Mouse (Mus musculus) hindbrain, embryonic 11.5 days (tissue): Measurements from ENCODE around the gene Fzd1. TPM values are rescaled to one million over a fixed set of nuclear protein-coding genes. Genes with fewer than 3 reads are reported as not detected.
A peak's percentile ranks its signal among the peaks of the same experiment; 100 is the strongest.

ENCODE experiments used
- ATAC-seq: fragments of 200-750 bp; cut with Nextera tagmentation; 2 replicates; pipeline ENCODE4 v1.8.0; 2017; ENCODE audit warnings: mild to moderate bottlenecking, moderate TSS enrichment, moderate library complexity; ENCODE audit not compliant: low FRiP score
- DNase-seq: peaks from one replicate; pipeline ENCODE4 v3.0.0-alpha.2; 2015; ENCODE audit warnings: low spot score
- H3K27ac ChIP-seq: fragments of 300-500 bp; sonication (generic); 2 replicates; pipeline ENCODE4 v1.5.1; 2014; ENCODE audit warnings: mild to moderate bottlenecking, low read depth, low read length
- H3K27me3 ChIP-seq: fragments of 300-500 bp; sonication (generic); 2 replicates; pipeline ENCODE4 v1.6.1; 2014; ENCODE audit warnings: mild to moderate bottlenecking, low read length, moderate library complexity, mixed read lengths; ENCODE audit not compliant: control insufficient read depth, insufficient read depth
- H3K36me3 ChIP-seq: fragments of 300-500 bp; sonication (generic); 2 replicates; pipeline ENCODE4 v1.6.1; 2014; ENCODE audit warnings: mild to moderate bottlenecking, low read length, moderate library complexity, mixed read lengths; ENCODE audit not compliant: control insufficient read depth, insufficient read depth
- H3K4me1 ChIP-seq: fragments of 300-500 bp; sonication (generic); replicated peaks from 2 replicates; pipeline ENCODE4 v1.6.1; 2014; ENCODE audit warnings: low read length, mixed read lengths; ENCODE audit not compliant: control insufficient read depth, insufficient read depth
- H3K4me2 ChIP-seq: fragments of 300-500 bp; sonication (generic); replicated peaks from 2 replicates; pipeline ENCODE4 v1.6.1; 2014; ENCODE audit warnings: mild to moderate bottlenecking, low read depth, low read length
- H3K4me3 ChIP-seq: fragments of 300-500 bp; sonication (generic); 2 replicates; pipeline ENCODE4 v1.5.1; 2014; ENCODE audit warnings: low read depth, low read length
- H3K9ac ChIP-seq: fragments of 300-500 bp; sonication (generic); 2 replicates; pipeline ENCODE4 v1.6.1; 2014; ENCODE audit warnings: low read depth, low read length
- H3K9me3 ChIP-seq: fragments of 300-500 bp; sonication (generic); 2 replicates; pipeline ENCODE4 v1.6.1; 2016; ENCODE audit warnings: low read length; ENCODE audit not compliant: control insufficient read depth
- WGBS: fragments of 180-500 bp; shearing (Covaris S2); extraction: QIAGEN DNeasy Blood & Tissue Kit; methylation state at CpG from one replicate; pipeline ENCODE4 v1.1.7; 2014; 5-methylcytosine and 5-hydroxymethylcytosine counted together
- polyA plus RNA-seq: library from polyadenylated mRNA; unstranded; fragments of >200 nt; fragmentation: Nextera tagmentation; extraction: Ambion mirVana; gene quantifications from 2 replicates; pipeline ENCODE4 v1.2.1, GENCODE M21; 2014

Gene Fzd1
- polyA plus RNA-seq, 1 experiment from 2014 or later: 11.7 TPM

- Histone ChIP-seq H3K27ac (no peak overlapping the region), H3K36me3 (no peaks in the 10 kb centered on the region), H3K9me3 (no peaks in the 10 kb centered on the region), H3K4me1 (no peaks in the 10 kb centered on the region; the same call in 1 of the 2 replicates), H3K9ac (no peak overlapping the region), H3K4me3 (no peak overlapping the region), H3K4me2 (no peak overlapping the region), H3K27me3 (no peaks in the 10 kb centered on the region)
- DNase-seq (no peak), ATAC-seq (no peak)
- WGBS: 81% methylated on average over 3 of the region's 3 CpGs
Measured at GRCm38 (mm10) chr5:4778274-4778673, 20.4 kb upstream of the Fzd1 start.

GRCm38 (mm10) chr5:4776495-4776894, 18.7 kb upstream of the Fzd1 start:
- Histone ChIP-seq H3K4me2 (no peak overlapping the region), H3K36me3 (no peaks in the 10 kb centered on the region), H3K4me1 (no peaks in the 10 kb centered on the region; the same call in 1 of the 2 replicates), H3K27me3 (no peaks in the 10 kb centered on the region), H3K9me3 (no peaks in the 10 kb centered on the region), H3K4me3 (no peak overlapping the region), H3K27ac (no peak overlapping the region), H3K9ac (no peak overlapping the region)
- ATAC-seq: no peak
- no peak for DNase-seq
- WGBS: 54% methylated on average over 2 of the region's 2 CpGs

- no peaks in the 10 kb centered on the region for H3K27me3 ChIP-seq
- ATAC-seq: no peak
- no peak overlapping the region for H3K4me2 ChIP-seq
- H3K4me1 ChIP-seq: no peaks in the 10 kb centered on the region; the same call in 1 of the 2 replicates
- H3K9ac ChIP-seq: no peak overlapping the region
- H3K27ac ChIP-seq: no peak overlapping the region
- H3K4me3 ChIP-seq: no peak overlapping the region
- DNase-seq: peak; percentile 20
- H3K9me3 ChIP-seq: no peaks in the 10 kb centered on the region
- WGBS: 30% methylated on average over 9 of the region's 9 CpGs
- no peaks in the 10 kb centered on the region for H3K36me3 ChIP-seq
Measured at GRCm38 (mm10) chr5:4773090-4773772, 15.4 kb upstream of the Fzd1 start.

GRCm38 (mm10) chr5:4770609-4771008, 12.8 kb upstream of the Fzd1 start:
- no peaks in the 10 kb centered on the region for H3K27me3 ChIP-seq
- H3K27ac ChIP-seq: no peak overlapping the region
- H3K4me2 ChIP-seq: no peak overlapping the region
- H3K9me3 ChIP-seq: no peaks in the 10 kb centered on the region
- no peak for ATAC-seq
- H3K36me3 ChIP-seq: no peaks in the 10 kb centered on the region
- H3K4me3 ChIP-seq: no peak overlapping the region
- H3K4me1 ChIP-seq: no peaks in the 10 kb centered on the region; the same call in 1 of the 2 replicates
- H3K9ac ChIP-seq: no peak overlapping the region
- no peak for DNase-seq
- 75% methylated on average over 1 of the region's 1 CpGs for WGBS

- no peak overlapping the region for H3K9ac ChIP-seq
- H3K36me3 ChIP-seq: no peaks in the 10 kb centered on the region
- DNase-seq: no peak
- WGBS: 79% methylated on average over 2 of the region's 2 CpGs
- H3K9me3 ChIP-seq: no peaks in the 10 kb centered on the region
- no peak overlapping the region for H3K27ac ChIP-seq
- ATAC-seq: no peak
- no peaks in the 10 kb centered on the region for H3K27me3 ChIP-seq
- H3K4me3 ChIP-seq: no peak overlapping the region
- H3K4me1 ChIP-seq: no peaks in the 10 kb centered on the region
- H3K4me2 ChIP-seq: no peak overlapping the region
Measured at GRCm38 (mm10) chr5:4767896-4768295, 10.1 kb upstream of the Fzd1 start.

GRCm38 (mm10) chr5:4766719-4767118, 8.9 kb upstream of the Fzd1 start:
- Histone ChIP-seq H3K4me3 (no peak overlapping the region), H3K4me1 (no peaks in the 10 kb centered on the region), H3K9ac (no peak overlapping the region), H3K36me3 (no peaks in the 10 kb centered on the region), H3K27me3 (no peaks in the 10 kb centered on the region), H3K4me2 (no peak overlapping the region), H3K27ac (no peak overlapping the region), H3K9me3 (no peaks in the 10 kb centered on the region)
- no peak for DNase-seq
- 82% methylated on average over 5 of the region's 5 CpGs for WGBS
- no peak for ATAC-seq

- H3K4me3 ChIP-seq: no peak overlapping the region
- no peaks in the 10 kb centered on the region for H3K4me1 ChIP-seq
- H3K4me2 ChIP-seq: no peak overlapping the region
- H3K27ac ChIP-seq: no peak overlapping the region
- no peaks in the 10 kb centered on the region for H3K36me3 ChIP-seq
- H3K9ac ChIP-seq: no peak overlapping the region
- H3K9me3 ChIP-seq: no peaks in the 10 kb centered on the region
- no peak for DNase-seq
- ATAC-seq: no peak
- H3K27me3 ChIP-seq: peaks cover 3% of the 10 kb centered on the region; the same call in 1 of the 2 replicates
Measured at GRCm38 (mm10) chr5:4761891-4762290, 4.1 kb upstream of the Fzd1 start.

- Histone ChIP-seq H3K4me1 (no peaks in the 10 kb centered on the region), H3K27ac (peak overlapping the region; percentile 91), H3K9ac (peak overlapping the region; percentile 66), H3K4me2 (peak overlapping the region; percentile 99), H3K9me3 (no peaks in the 10 kb centered on the region), H3K4me3 (peak overlapping the region; percentile 78), H3K36me3 (no peaks in the 10 kb centered on the region), H3K27me3 (peaks cover 8% of the 10 kb centered on the region; the same call in 1 of the 2 replicates)
- DNase-seq (peak; percentile 61), ATAC-seq (peak; percentile 23)
- WGBS: under 1% methylated on average over 23 of the region's 23 CpGs
Measured at GRCm38 (mm10) chr5:4758331-4759080, 671 bp upstream of the Fzd1 start.
